Mouse (Mus musculus): Measurements from ENCODE around the gene Arih1.
A peak's percentile ranks its signal among the peaks of the same experiment; 100 is the strongest.

The Arih1 gene

GRCm38 (mm10) chr9:59486549-59487065 lies at the start of gene Arih1:
Gene Arih1 (minus strand): TSS chr9:59486618.
- DNase-seq (ENCODE audit: extremely low read depth, insufficient read length, low spot score) = peak; percentile 99

- DNase-seq (ENCODE audit: extremely low read depth, insufficient read length, low spot score) = peak; percentile 66
Observed at GRCm38 (mm10) chr9:59533889-59534288, 47.5 kb upstream of the Arih1 start.

- DNase-seq (ENCODE audit: extremely low read depth, insufficient read length, low spot score) = no peak
Observed at GRCm38 (mm10) chr9:59533422-59533821, 47.0 kb upstream of the Arih1 start.

- DNase-seq (ENCODE audit: extremely low read depth, insufficient read length, low spot score) = no peak
Observed at GRCm38 (mm10) chr9:59531645-59532044, 45.2 kb upstream of the Arih1 start.

GRCm38 (mm10) chr9:59528274-59528673 lies 41.9 kb upstream of the Arih1 start:
- DNase-seq (ENCODE audit: extremely low read depth, insufficient read length, low spot score) = no peak

GRCm38 (mm10) chr9:59527580-59527979 lies 41.2 kb upstream of the Arih1 start:
- no peak for DNase-seq (ENCODE audit: extremely low read depth, insufficient read length, low spot score)

GRCm38 (mm10) chr9:59526727-59527126 lies 40.3 kb upstream of the Arih1 start:
- no peak for DNase-seq (ENCODE audit: extremely low read depth, insufficient read length, low spot score)

- DNase-seq (ENCODE audit: extremely low read depth, insufficient read length, low spot score) = no peak
Observed at GRCm38 (mm10) chr9:59522906-59523305, 36.5 kb upstream of the Arih1 start.

- no peak for DNase-seq (ENCODE audit: extremely low read depth, insufficient read length, low spot score)
Observed at GRCm38 (mm10) chr9:59519396-59519795, 33.0 kb upstream of the Arih1 start.

- no peak for DNase-seq (ENCODE audit: extremely low read depth, insufficient read length, low spot score)
Observed at GRCm38 (mm10) chr9:59518976-59519375, 32.6 kb upstream of the Arih1 start.

- no peak for DNase-seq (ENCODE audit: extremely low read depth, insufficient read length, low spot score)
Observed at GRCm38 (mm10) chr9:59517127-59517526, 30.7 kb upstream of the Arih1 start.

GRCm38 (mm10) chr9:59515069-59515468 lies 28.7 kb upstream of the Arih1 start:
- no peak for DNase-seq (ENCODE audit: extremely low read depth, insufficient read length, low spot score)

- peak; percentile 14 for DNase-seq (ENCODE audit: extremely low read depth, insufficient read length, low spot score)
Observed at GRCm38 (mm10) chr9:59512381-59512780, 26.0 kb upstream of the Arih1 start.

GRCm38 (mm10) chr9:59508146-59508545 lies 21.7 kb upstream of the Arih1 start:
- no peak for DNase-seq (ENCODE audit: extremely low read depth, insufficient read length, low spot score)

GRCm38 (mm10) chr9:59487331-59487730 lies 913 bp upstream of the Arih1 start:
- DNase-seq (ENCODE audit: extremely low read depth, insufficient read length, low spot score) = no peak

- no peak for DNase-seq (ENCODE audit: extremely low read depth, insufficient read length, low spot score)
Observed at GRCm38 (mm10) chr9:59486076-59486518, 321 bp downstream of the Arih1 start.

- DNase-seq (ENCODE audit: extremely low read depth, insufficient read length, low spot score) = peak; percentile 73
Observed at GRCm38 (mm10) chr9:59485511-59486075, 825 bp downstream of the Arih1 start.

- DNase-seq (ENCODE audit: extremely low read depth, insufficient read length, low spot score) = no peak
Observed at GRCm38 (mm10) chr9:59484760-59485159, 1.7 kb downstream of the Arih1 start.

GRCm38 (mm10) chr9:59482419-59482818 lies 4.0 kb downstream of the Arih1 start:
- peak; percentile 37 for DNase-seq (ENCODE audit: extremely low read depth, insufficient read length, low spot score)

GRCm38 (mm10) chr9:59476617-59477016 lies 9.8 kb downstream of the Arih1 start:
- DNase-seq (ENCODE audit: extremely low read depth, insufficient read length, low spot score) = no peak

- no peak for DNase-seq (ENCODE audit: extremely low read depth, insufficient read length, low spot score)
Observed at GRCm38 (mm10) chr9:59474838-59475237, 11.6 kb downstream of the Arih1 start.

- DNase-seq (ENCODE audit: extremely low read depth, insufficient read length, low spot score) = no peak
Observed at GRCm38 (mm10) chr9:59473171-59473570, 13.2 kb downstream of the Arih1 start.

- DNase-seq (ENCODE audit: extremely low read depth, insufficient read length, low spot score) = no peak
Observed at GRCm38 (mm10) chr9:59469446-59469845, 17.0 kb downstream of the Arih1 start.

Measured in 3134 (cell line).